Comparison of ENCODE assay signal across 25 mouse cellular contexts in the genomic region with DNA sequence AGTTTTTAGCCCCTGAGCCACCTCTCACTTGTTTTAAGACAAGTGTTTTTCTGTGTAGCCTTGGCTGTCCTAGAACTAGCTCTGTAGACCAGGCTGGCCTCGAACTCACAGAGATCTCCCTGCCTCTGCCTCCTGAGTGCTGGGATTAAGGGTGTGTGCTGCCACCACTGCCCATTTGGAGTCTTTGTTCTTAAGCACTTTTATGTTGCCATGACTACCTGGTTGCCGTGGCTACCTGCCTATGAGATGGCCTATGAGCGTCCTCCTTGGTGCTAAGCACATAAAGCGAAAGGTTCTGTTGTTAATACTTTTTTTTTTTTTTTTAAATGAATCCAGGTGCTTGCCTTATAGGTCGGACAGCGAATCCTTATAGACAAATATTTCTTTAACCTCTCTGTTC. TPM values are rescaled to one million over a fixed set of nuclear protein-coding genes. Genes with fewer than 3 reads are reported as not detected.
A peak's percentile ranks its signal among the peaks of the same experiment; 100 is the strongest.
DNase-seq lines count a peak whose midpoint lies in the region; ATAC-seq and TF ChIP-seq lines count a peak whose summit lies in the region.
"Had no signal": no experiment of that assay in that cellular context is flagged by ENCODE, and none has a peak within 500 bp of the region (broad histone marks: within the 10 kb centered on the region; RNA-seq: fewer than 3 reads in every experiment).

No protein-coding gene starts in this region.

- no peaks in the 10 kb centered on the region for H3K27me3 ChIP-seq in embryonic facial prominence, embryonic 11.5 days (ENCODE audit: control insufficient read depth, insufficient read depth, low read length)
- H3K27me3 ChIP-seq in embryonic facial prominence, embryonic 10.5 days (replicated peaks; ENCODE audit: low read depth, poor library complexity, severe bottlenecking): no peaks in the 10 kb centered on the region
- H3K27me3 ChIP-seq in testis, adult 2 months (ENCODE audit: control insufficient read depth, insufficient read depth, low read length): no peaks in the 10 kb centered on the region
- H3K27me3 ChIP-seq in intestine, postnatal 0 days (replicated peaks; ENCODE audit: control insufficient read depth, insufficient read depth, low read length): no peaks in the 10 kb centered on the region
- no peaks in the 10 kb centered on the region for H3K27me3 ChIP-seq in kidney, embryonic 15.5 days
- H3K27me3 ChIP-seq: embryonic facial prominence, embryonic 13.5 days; forebrain, embryonic 12.5 days; forebrain, embryonic 15.5 days; hindbrain, embryonic 13.5 days; intestine, embryonic 15.5 days had no signal

- WGBS in embryonic facial prominence, embryonic 11.5 days: 81% methylated on average over 6 of the region's 6 CpGs
- WGBS in embryonic facial prominence, embryonic 10.5 days: 87% methylated on average over 6 of the region's 6 CpGs
- 90% methylated on average over 6 of the region's 6 CpGs for WGBS in intestine, postnatal 0 days
- WGBS in kidney, embryonic 15.5 days: 91% methylated on average over 6 of the region's 6 CpGs

- no peaks in the 10 kb centered on the region for H3K4me1 ChIP-seq in embryonic facial prominence, embryonic 11.5 days (ENCODE audit: control insufficient read depth, insufficient read depth, low read length)
- H3K4me1 ChIP-seq in embryonic facial prominence, embryonic 10.5 days: peaks cover 24% of the 10 kb centered on the region
- H3K4me1 ChIP-seq in testis, adult 2 months (ENCODE audit: control insufficient read depth, insufficient read depth, low read length): no peaks in the 10 kb centered on the region; the same call in 1 of the 2 replicates
- no peaks in the 10 kb centered on the region; the same call in 1 of the 2 replicates for H3K4me1 ChIP-seq in intestine, postnatal 0 days (replicated peaks; ENCODE audit: control insufficient read depth, insufficient read depth, low read length)
- H3K4me1 ChIP-seq in kidney, embryonic 15.5 days: peaks cover 33% of the 10 kb centered on the region
- H3K4me1 ChIP-seq: forebrain, embryonic 12.5 days; forebrain, embryonic 15.5 days had no signal

- H3K36me3 ChIP-seq in embryonic facial prominence, embryonic 11.5 days (replicated peaks; ENCODE audit: control insufficient read depth, insufficient read depth, low read depth, low read length): no peaks in the 10 kb centered on the region
- peaks cover 43% of the 10 kb centered on the region for H3K36me3 ChIP-seq in embryonic facial prominence, embryonic 10.5 days (replicated peaks)
- no peaks in the 10 kb centered on the region for H3K36me3 ChIP-seq in testis, adult 2 months (ENCODE audit: control insufficient read depth, insufficient read depth, low read length)
- no peaks in the 10 kb centered on the region for H3K36me3 ChIP-seq in intestine, postnatal 0 days (ENCODE audit: control insufficient read depth, insufficient read depth)
- H3K36me3 ChIP-seq in kidney, embryonic 15.5 days: peaks cover 7% of the 10 kb centered on the region
- H3K36me3 ChIP-seq: forebrain, embryonic 15.5 days; intestine, embryonic 15.5 days had no signal

- H3K9me3 ChIP-seq in embryonic facial prominence, embryonic 11.5 days (replicated peaks; ENCODE audit: control insufficient read depth, low read length): no peaks in the 10 kb centered on the region
- H3K9me3 ChIP-seq in embryonic facial prominence, embryonic 10.5 days: no peaks in the 10 kb centered on the region
- no peaks in the 10 kb centered on the region for H3K9me3 ChIP-seq in intestine, postnatal 0 days (ENCODE audit: control insufficient read depth)
- no peaks in the 10 kb centered on the region for H3K9me3 ChIP-seq in kidney, embryonic 15.5 days (replicated peaks)
- H3K9me3 ChIP-seq: embryonic facial prominence, embryonic 13.5 days; forebrain, embryonic 12.5 days; forebrain, embryonic 15.5 days; heart, embryonic 10.5 days; hindbrain, embryonic 13.5 days; intestine, embryonic 15.5 days had no signal

- no peak overlapping the region for H3K27ac ChIP-seq in embryonic facial prominence, embryonic 11.5 days (replicated peaks; ENCODE audit: low read depth, low read length)
- no peak overlapping the region for H3K27ac ChIP-seq in embryonic facial prominence, embryonic 10.5 days (replicated peaks)
- no peak overlapping the region for H3K27ac ChIP-seq in testis, adult 2 months (ENCODE audit: control insufficient read depth, insufficient read depth, low read depth, low read length)
- no peak overlapping the region for H3K27ac ChIP-seq in intestine, postnatal 0 days (ENCODE audit: low read depth, low read length)
- H3K27ac ChIP-seq in kidney, embryonic 15.5 days: no peak overlapping the region
- H3K27ac ChIP-seq: embryonic facial prominence, embryonic 13.5 days; forebrain, embryonic 12.5 days; forebrain, embryonic 15.5 days; heart, adult 2 months; hindbrain, embryonic 10.5 days; hindbrain, embryonic 13.5 days; intestine, embryonic 15.5 days had no signal

- no peak overlapping the region for H3K4me3 ChIP-seq in embryonic facial prominence, embryonic 11.5 days (ENCODE audit: low read depth, low read length)
- no peak overlapping the region for H3K4me3 ChIP-seq in embryonic facial prominence, embryonic 10.5 days
- H3K4me3 ChIP-seq in testis, adult 2 months (ENCODE audit: control insufficient read depth, low read depth, low read length): peak overlapping the region; percentile 85
- H3K4me3 ChIP-seq in intestine, postnatal 0 days (ENCODE audit: low read depth, low read length): no peak overlapping the region
- no peak overlapping the region for H3K4me3 ChIP-seq in kidney, embryonic 15.5 days (replicated peaks)
- H3K4me3 ChIP-seq: embryonic facial prominence, embryonic 13.5 days; erythroblast, embryonic 14.5 days; forebrain, embryonic 12.5 days; forebrain, embryonic 15.5 days; heart, adult 2 months; heart, embryonic 10.5 days; hindbrain, embryonic 10.5 days; hindbrain, embryonic 13.5 days; intestine, embryonic 15.5 days had no signal

- H3K9ac ChIP-seq in embryonic facial prominence, embryonic 11.5 days (replicated peaks; ENCODE audit: low read length): no peak overlapping the region
- no peak overlapping the region for H3K9ac ChIP-seq in intestine, postnatal 0 days (ENCODE audit: low read depth, low read length)
- H3K9ac ChIP-seq in kidney, embryonic 15.5 days: no peak overlapping the region
- H3K9ac ChIP-seq: embryonic facial prominence, embryonic 13.5 days; forebrain, embryonic 12.5 days; forebrain, embryonic 15.5 days; hindbrain, embryonic 13.5 days; intestine, embryonic 15.5 days had no signal

- ATAC-seq in embryonic facial prominence, embryonic 11.5 days (replicated peaks; ENCODE audit: insufficient number of reproducible peaks, low FRiP score, low TSS enrichment, low read depth): no peak
- ATAC-seq in intestine, postnatal 0 days: no peak
- no peak for ATAC-seq in kidney, embryonic 15.5 days (replicated peaks; ENCODE audit: low FRiP score)
- ATAC-seq: forebrain, embryonic 15.5 days; hindbrain, embryonic 16.5 days; intestine, embryonic 15.5 days had no signal

- peak; percentile 25 for DNase-seq in embryonic facial prominence, embryonic 11.5 days (ENCODE audit: low spot score)
- no peak for DNase-seq in embryonic facial prominence, embryonic 10.5 days (ENCODE audit: low spot score)
- DNase-seq in testis, postnatal 10 days (ENCODE audit: low spot score): no peak
- peak; percentile 85 for DNase-seq in R1 (ENCODE audit: low read depth, low spot score)
- peak; percentile 29 for DNase-seq in brain, embryonic 14.5 days (ENCODE audit: low read depth)
- DNase-seq: adrenal gland, adult 2 months; adrenal gland, postnatal 14 days; cerebellum, adult 18-20 months; cerebellum, adult 9-10 months; cerebellum, postnatal 14 days; heart, adult 2 months; heart, postnatal 36 days; kidney, adult 18-20 months had no signal

- H3K4me2 ChIP-seq in embryonic facial prominence, embryonic 11.5 days (ENCODE audit: low read depth, low read length): no peak overlapping the region
- no peak overlapping the region for H3K4me2 ChIP-seq in intestine, postnatal 0 days (replicated peaks; ENCODE audit: low read depth)
- H3K4me2 ChIP-seq in kidney, embryonic 15.5 days: no peak overlapping the region
- H3K4me2 ChIP-seq: embryonic facial prominence, embryonic 13.5 days; forebrain, embryonic 12.5 days; forebrain, embryonic 15.5 days; hindbrain, embryonic 13.5 days; intestine, embryonic 15.5 days had no signal

- TF ChIP-seq CTCF in testis, adult 2 months (IDR thresholded peaks at IDR 0.05; ENCODE audit: control insufficient read depth, insufficient read depth, insufficient replicate concordance, low read depth, low read length): no peak
- TF ChIP-seq CTCF in brain, embryonic 14.5 days (IDR thresholded peaks at IDR 0.05; ENCODE audit: borderline replicate concordance, extremely low read depth, insufficient read depth, insufficient read length): no peak
- TF ChIP-seq CTCF in intestine, postnatal 0 days (IDR thresholded peaks at IDR 0.05; ENCODE audit: low read depth): no peak

- peak; percentile 55; the same call in 1 of the 2 replicates for TF ChIP-seq POLR2A in testis, adult 2 months (IDR thresholded peaks at IDR 0.05; ENCODE audit: control insufficient read depth, low read depth, low read length)
- TF ChIP-seq POLR2A in brain, embryonic 14.5 days (IDR thresholded peaks at IDR 0.05; ENCODE audit: borderline replicate concordance, extremely low read depth, insufficient read depth, insufficient read length, poor library complexity, severe bottlenecking): no peak

RNA-seq across cellular contexts. Expression of a gene that starts 14.7 kb away (rescaled TPM):
- polyA plus RNA-seq in embryonic facial prominence, embryonic 11.5 days (2014; fragmentation: Nextera tagmentation; extraction: Ambion mirVana): 20.2 and 20.8 TPM in 2 replicates
- 19.6 and 19.9 TPM in 2 replicates for polyA plus RNA-seq in embryonic facial prominence, embryonic 10.5 days (2016; fragmentation: Nextera tagmentation; extraction: Ambion mirVana)
- 63.9 and 73.0 TPM in 2 replicates for polyA plus RNA-seq in testis, adult 2 months (2012; rRNA removed)
- 27.6 and 44.2 TPM in 2 replicates for polyA plus RNA-seq in brain, embryonic 14.5 days (2012; rRNA removed)
- 8.7 and 10.0 TPM in 2 replicates for polyA plus RNA-seq in intestine, postnatal 0 days (2015; fragmentation: Nextera tagmentation; extraction: Ambion mirVana)
- polyA plus RNA-seq in kidney, embryonic 15.5 days (2015; fragmentation: Nextera tagmentation; extraction: Ambion mirVana): 22.5 and 22.9 TPM in 2 replicates

Comparison
In these comparisons a context has a peak if more than half of its experiments do, and no peak if none do; other contexts are left out.
1. DNase-seq: peak in embryonic facial prominence, embryonic 11.5 days (single experiment), R1 (single experiment) and brain, embryonic 14.5 days (single experiment); none in embryonic facial prominence, embryonic 10.5 days (single experiment) and testis, postnatal 10 days (single experiment).